Mouse (Mus musculus): Measurements from ENCODE around the gene Tmprss12.

GRCm38 (mm10) chr15:100325235-100325634 is 44.6 kb downstream of the Tmprss12 start:
- TF ChIP-seq POLR2A (IDR thresholded peaks at IDR 0.05; ENCODE audit: borderline replicate concordance, extremely low read depth, insufficient read depth, insufficient read length, poor library complexity, severe bottlenecking) (no peak), CTCF (IDR thresholded peaks at IDR 0.05; ENCODE audit: borderline replicate concordance, extremely low read depth, insufficient read depth, insufficient read length) (no peak)

All from brain, embryonic 14.5 days (tissue).